Mouse (Mus musculus) granulocyte monocyte progenitor cell, adult 5-6 weeks (primary cell): ENCODE measurements around the gene Ctdsp1. TPM values are rescaled to one million over a fixed set of nuclear protein-coding genes. Genes with fewer than 3 reads are reported as not detected.

Experiments used
- ATAC-seq: replicated peaks from 2 replicates; pipeline ENCODE4 v1.8.0; 2016; ENCODE audit warnings: mild to moderate bottlenecking, moderate TSS enrichment, inconsistent platforms; ENCODE audit not compliant: poor library complexity, severe bottlenecking
- total RNA-seq, 2 experiments: library from RNA; stranded (forward) in 1 of 2; stranded (reverse) in 1 of 2; fragments of 200-712, 200-1000 nt in 1 of 2; fragments of >200 nt in 1 of 2; fragmentation: Nextera tagmentation in 1 of 2; gene quantifications; 2 replicates each; pipeline ENCODE4 v1.2.3; 2014 to 2017

Gene Ctdsp1
- total RNA-seq, 2 experiments from 2014 or later: 33.9 to 81.8 TPM

DNA sequence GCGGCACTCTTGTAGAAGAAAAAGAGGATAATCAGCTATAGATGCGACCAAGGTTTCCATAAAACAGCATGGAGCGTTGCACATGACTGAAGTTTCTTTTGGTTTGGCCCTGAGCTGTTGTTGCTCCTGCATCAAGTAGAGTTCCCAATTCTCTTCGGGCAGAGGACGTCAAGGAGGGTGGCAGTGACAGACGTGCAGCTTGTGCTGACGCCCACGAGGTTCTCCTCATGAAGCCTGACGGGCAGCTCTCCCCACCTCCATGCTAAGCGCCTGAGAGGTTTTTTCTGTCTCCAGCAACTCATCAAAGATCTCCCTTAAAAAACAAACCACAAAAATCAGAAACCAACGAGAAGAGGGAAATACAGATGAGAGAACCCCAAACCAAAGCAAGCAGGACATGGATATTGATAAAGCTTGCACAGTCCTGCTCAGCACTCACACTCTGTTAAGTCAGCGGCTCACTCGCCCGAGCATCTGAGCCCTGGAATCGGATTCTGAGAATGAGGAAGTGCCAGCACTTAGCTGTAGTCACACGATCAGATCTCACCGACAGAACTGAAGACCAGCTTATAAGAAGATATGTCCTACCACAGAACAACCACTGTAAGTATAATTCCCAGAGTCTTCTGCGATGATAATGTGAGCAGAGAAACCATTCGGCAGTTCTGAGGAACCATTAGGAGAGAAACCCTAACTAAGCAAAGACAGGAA is 48.0 kb downstream of the Ctdsp1 start:
- ATAC-seq: no peak

DNA sequence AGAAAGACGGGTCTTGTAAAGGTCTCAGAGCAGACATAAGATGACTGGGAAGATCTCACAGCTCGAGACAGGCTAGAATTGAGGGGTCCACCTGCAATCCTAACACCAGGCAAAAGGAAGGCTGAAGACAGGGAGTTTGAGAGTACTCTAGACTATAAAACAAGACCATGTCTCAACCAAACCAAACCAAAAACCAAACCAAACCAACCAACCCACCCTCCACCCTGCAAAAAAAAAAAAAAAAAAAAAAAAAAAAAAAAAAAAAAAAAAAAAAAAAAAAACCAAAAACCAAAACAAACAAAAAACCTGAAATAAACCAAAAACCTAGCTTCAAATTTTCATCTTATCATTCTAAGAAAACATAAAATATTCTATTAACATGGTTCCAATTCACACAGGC is 53.2 kb downstream of the Ctdsp1 start:
- ATAC-seq: no peak

Other genes with a start within 250 kb of the Ctdsp1 start
- 7.9 and 8.7 TPM in 2 replicates for gene Cxcr2, start 237.5 kb upstream of the Ctdsp1 start, total RNA-seq (2014; fragmentation: Nextera tagmentation)
- gene Cxcr2, start 237.5 kb upstream of the Ctdsp1 start, total RNA-seq (2017): 9.4 and 10.3 TPM in 2 replicates
- not detected in 2 replicates for gene Cxcr1, start 196.9 kb upstream of the Ctdsp1 start, total RNA-seq (2014; fragmentation: Nextera tagmentation)
- gene Cxcr1, start 196.9 kb upstream of the Ctdsp1 start, total RNA-seq (2017): not detected in 2 replicates
- gene Arpc2, start 155.4 kb upstream of the Ctdsp1 start, total RNA-seq (2014; fragmentation: Nextera tagmentation): 573 and 588 TPM in 2 replicates
- 434 and 584 TPM in 2 replicates for gene Arpc2, start 155.4 kb upstream of the Ctdsp1 start, total RNA-seq (2017)
- not detected in 2 replicates for gene Gpbar1, start 113.0 kb upstream of the Ctdsp1 start, total RNA-seq (2014; fragmentation: Nextera tagmentation)
- gene Gpbar1, start 113.0 kb upstream of the Ctdsp1 start, total RNA-seq (2017): not detected in 2 replicates
- 100 and 106 TPM in 2 replicates for gene Aamp, start 106.8 kb upstream of the Ctdsp1 start, total RNA-seq (2014; fragmentation: Nextera tagmentation)
- 98.8 and 140 TPM in 2 replicates for gene Aamp, start 106.8 kb upstream of the Ctdsp1 start, total RNA-seq (2017)
- 28.7 and 49.8 TPM in 2 replicates for gene Pnkd, start 106.6 kb upstream of the Ctdsp1 start, total RNA-seq (2014; fragmentation: Nextera tagmentation)
- 9.0 and 14.1 TPM in 2 replicates for gene Pnkd, start 106.6 kb upstream of the Ctdsp1 start, total RNA-seq (2017)
- 21.9 and 24.6 TPM in 2 replicates for gene Tmbim1, start 85.9 kb upstream of the Ctdsp1 start, total RNA-seq (2014; fragmentation: Nextera tagmentation)
- gene Tmbim1, start 85.9 kb upstream of the Ctdsp1 start, total RNA-seq (2017): 13.8 and 15.0 TPM in 2 replicates
- gene Catip, start 29.4 kb upstream of the Ctdsp1 start, total RNA-seq (2014; fragmentation: Nextera tagmentation): 1.9 TPM in 1 of 2 replicates, not detected in the other
- not detected in 2 replicates for gene Catip, start 29.4 kb upstream of the Ctdsp1 start, total RNA-seq (2017)
- 0.38 and 0.49 TPM in 2 replicates for gene Slc11a1, start 16.3 kb upstream of the Ctdsp1 start, total RNA-seq (2014; fragmentation: Nextera tagmentation)
- 0.26 and 0.69 TPM in 2 replicates for gene Slc11a1, start 16.3 kb upstream of the Ctdsp1 start, total RNA-seq (2017)
- gene Vil1, start 17.9 kb downstream of the Ctdsp1 start, total RNA-seq (2014; fragmentation: Nextera tagmentation): 0.09 TPM in 1 of 2 replicates, not detected in the other
- gene Vil1, start 17.9 kb downstream of the Ctdsp1 start, total RNA-seq (2017): not detected in 2 replicates
- 58.2 and 66.7 TPM in 2 replicates for gene Cnot9, start 114.5 kb downstream of the Ctdsp1 start, total RNA-seq (2014; fragmentation: Nextera tagmentation)
- 62.5 and 76.6 TPM in 2 replicates for gene Cnot9, start 114.5 kb downstream of the Ctdsp1 start, total RNA-seq (2017)
- not detected in 2 replicates for gene Plcd4, start 151.4 kb downstream of the Ctdsp1 start, total RNA-seq (2014; fragmentation: Nextera tagmentation)
- gene Plcd4, start 151.4 kb downstream of the Ctdsp1 start, total RNA-seq (2017): 0.05 TPM in 1 of 2 replicates, not detected in the other
- gene Usp37, start 152.8 kb downstream of the Ctdsp1 start, total RNA-seq (2014; fragmentation: Nextera tagmentation): 26.4 and 54.1 TPM in 2 replicates
- gene Usp37, start 152.8 kb downstream of the Ctdsp1 start, total RNA-seq (2017): 37.1 and 37.4 TPM in 2 replicates
- gene Zfp142, start 196.7 kb downstream of the Ctdsp1 start, total RNA-seq (2014; fragmentation: Nextera tagmentation): 16.3 and 17.1 TPM in 2 replicates
- 9.5 and 10.0 TPM in 2 replicates for gene Zfp142, start 196.7 kb downstream of the Ctdsp1 start, total RNA-seq (2017)
- 29.0 and 30.3 TPM in 2 replicates for gene Bcs1l, start 196.8 kb downstream of the Ctdsp1 start, total RNA-seq (2014; fragmentation: Nextera tagmentation)
- 20.0 and 28.8 TPM in 2 replicates for gene Bcs1l, start 196.8 kb downstream of the Ctdsp1 start, total RNA-seq (2017)
- 20.8 and 34.3 TPM in 2 replicates for gene Rnf25, start 209.9 kb downstream of the Ctdsp1 start, total RNA-seq (2014; fragmentation: Nextera tagmentation)
- 17.5 and 28.2 TPM in 2 replicates for gene Rnf25, start 209.9 kb downstream of the Ctdsp1 start, total RNA-seq (2017)
- gene Stk36, start 209.9 kb downstream of the Ctdsp1 start, total RNA-seq (2014; fragmentation: Nextera tagmentation): 0.26 TPM in 1 of 2 replicates, not detected in the other
- gene Stk36, start 209.9 kb downstream of the Ctdsp1 start, total RNA-seq (2017): not detected in 2 replicates